Mouse (Mus musculus): ENCODE measurements around the gene Fezf2.

DNA sequence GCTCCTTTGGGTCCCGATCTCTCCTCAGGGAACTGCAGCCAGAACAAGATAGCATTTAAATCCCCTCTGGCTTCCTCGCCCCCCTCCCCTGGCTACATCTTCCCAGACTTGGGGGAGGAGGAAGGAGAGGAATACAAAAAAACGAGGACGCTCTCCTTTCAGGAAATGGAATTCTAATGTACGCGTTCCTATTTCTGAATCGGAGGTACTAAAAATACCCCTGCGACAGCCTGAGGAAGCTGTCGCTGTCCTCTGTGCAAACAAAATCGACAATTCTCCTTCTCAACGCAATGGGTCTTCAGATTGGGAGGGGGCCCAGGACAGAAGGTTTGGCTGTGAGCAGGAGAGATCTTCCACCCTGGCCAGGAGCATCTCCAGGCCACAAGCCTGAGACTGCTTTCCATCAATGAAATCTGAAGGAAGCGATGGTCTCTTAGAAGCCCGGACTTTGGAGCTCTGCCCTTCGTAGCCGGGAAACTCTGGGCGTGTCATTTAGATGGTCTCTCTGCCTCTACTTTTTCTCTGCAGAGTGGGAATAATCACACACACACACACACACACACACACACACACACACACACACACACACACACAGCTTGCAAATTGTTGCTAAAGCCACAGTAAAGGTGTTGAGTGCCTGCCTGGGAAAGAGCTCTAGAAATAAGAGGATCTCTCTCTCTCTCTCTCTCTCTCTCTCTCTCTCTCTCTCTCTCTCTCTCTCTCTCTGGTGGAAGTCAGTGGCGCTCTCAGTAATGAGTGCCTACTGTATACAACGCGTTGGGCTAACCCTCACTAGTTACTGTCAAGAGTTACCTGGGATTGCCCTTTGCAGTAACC is 7.5 kb downstream of the Fezf2 start:
- TF ChIP-seq POLR2A (IDR thresholded peaks at IDR 0.05; ENCODE audit: borderline replicate concordance, low read depth, low read length) = no peak
- TF ChIP-seq CTCF (IDR thresholded peaks at IDR 0.05; ENCODE audit: low read depth, low read length) = no peak
